Mouse (Mus musculus) urinary bladder, postnatal 14 days (tissue): ENCODE measurements around the gene 1600014C23Rik.
A peak's percentile ranks its signal among the peaks of the same experiment; 100 is the strongest.

Experiments used
- DNase-seq: peaks from one replicate; pipeline ENCODE4 v3.0.0; 2021; ENCODE audit warnings: low spot score

1600014C23Rik gene

DNA sequence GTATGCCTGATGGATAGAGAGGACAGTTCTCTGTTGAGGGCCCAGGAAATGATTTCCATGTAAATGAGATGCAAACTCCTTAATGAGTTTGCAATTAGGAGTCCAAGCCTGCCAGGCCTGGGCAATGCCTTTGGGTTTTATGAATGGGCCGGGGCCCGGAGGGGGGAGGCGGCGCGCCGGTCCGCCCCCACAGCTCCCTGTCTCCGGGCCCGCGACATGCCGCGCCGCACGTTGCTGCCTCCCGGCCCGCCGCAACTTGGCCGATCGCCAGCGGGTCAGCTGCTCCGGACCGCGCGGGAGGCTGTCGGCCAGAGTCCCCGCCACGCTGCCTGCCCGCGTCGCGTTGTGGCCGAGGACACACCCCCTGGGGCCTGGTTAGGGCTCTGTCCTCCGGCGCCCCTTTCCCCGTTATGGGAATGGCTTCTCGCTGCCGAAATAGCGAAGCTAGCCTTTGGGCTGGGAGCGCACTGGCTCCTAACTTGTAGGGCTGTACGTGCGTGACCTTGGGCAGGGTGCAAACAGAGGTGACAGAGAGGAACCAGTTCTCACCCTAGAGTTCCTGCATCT, at the start of gene 1600014C23Rik:
TSS of gene 1600014C23Rik (minus strand) at position 110 of the 567 bp plus-strand sequence.
- peak; percentile 56 for DNase-seq

DNA sequence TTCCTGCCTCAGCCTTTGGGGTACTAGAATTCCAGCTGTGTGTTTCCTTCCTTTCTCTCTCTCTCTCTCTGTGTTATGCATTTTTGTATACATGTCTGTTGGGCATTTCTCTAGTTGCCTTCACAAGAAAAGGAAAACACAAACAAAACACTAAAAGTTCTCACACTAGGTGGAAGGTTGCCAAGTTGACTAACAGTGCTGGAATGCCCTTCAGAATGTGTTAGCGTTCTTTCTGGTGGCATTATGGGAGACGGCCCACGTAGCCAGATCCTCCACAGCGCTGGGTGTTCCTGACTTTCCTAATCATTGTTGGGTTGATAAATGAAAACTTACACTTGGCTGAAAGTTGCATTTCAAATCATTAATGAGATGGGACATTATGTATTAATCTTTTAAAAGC, 44.8 kb upstream of the 1600014C23Rik start:
- no peak for DNase-seq

DNA sequence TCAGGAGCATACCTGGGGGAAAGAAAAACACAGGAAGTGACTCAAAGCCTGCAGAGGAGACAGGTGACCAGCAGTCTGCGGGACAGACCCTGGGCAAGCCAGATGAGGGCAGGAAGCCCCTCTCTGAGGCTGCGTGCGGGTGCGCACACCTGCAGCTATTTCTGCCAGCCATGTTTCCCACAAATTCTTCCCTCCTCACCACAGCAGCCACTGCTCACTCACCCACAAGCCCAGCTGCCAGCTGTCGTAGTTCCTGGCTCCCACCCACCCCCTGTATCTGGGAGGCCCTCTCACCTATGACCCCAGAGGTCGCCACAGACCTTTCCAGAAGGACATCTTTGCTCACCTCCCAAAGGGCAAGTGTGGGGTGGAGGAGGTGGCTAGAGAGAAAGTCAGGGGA, 43.8 kb upstream of the 1600014C23Rik start:
- DNase-seq, result no peak

GRCm38 (mm10) chr17:45776185-45776584, 42.5 kb upstream of the 1600014C23Rik start:
- no peak for DNase-seq

GRCm38 (mm10) chr17:45775468-45775867, 41.8 kb upstream of the 1600014C23Rik start:
- no peak for DNase-seq

- DNase-seq, result no peak
These were observed 38.9 kb upstream of the 1600014C23Rik start for GRCm38 (mm10) chr17:45772566-45772965.

- DNase-seq, result no peak
These were observed 38.5 kb upstream of the 1600014C23Rik start for GRCm38 (mm10) chr17:45772096-45772495.

DNA sequence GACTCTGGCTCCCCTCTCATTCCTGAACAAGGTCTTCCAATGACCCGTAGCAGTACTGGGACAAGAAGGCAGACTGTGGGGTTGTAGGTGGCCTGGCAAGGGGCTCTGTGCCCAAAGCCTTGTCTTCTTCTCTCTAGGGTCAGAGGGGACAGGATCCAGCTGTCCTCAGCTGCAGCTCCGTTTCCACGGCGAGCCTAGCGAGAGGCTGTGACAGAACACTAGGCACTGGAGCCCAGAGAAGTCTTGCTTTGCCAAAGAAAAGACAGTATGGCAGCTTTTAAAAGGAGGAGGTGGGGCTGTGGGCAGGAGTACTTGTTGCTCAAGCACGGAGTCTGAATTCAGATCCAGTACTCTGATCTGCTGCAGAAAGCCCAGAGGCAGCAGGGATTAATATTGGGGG, 36.8 kb upstream of the 1600014C23Rik start:
- no peak for DNase-seq

- peak; percentile 39 for DNase-seq
These were observed 36.2 kb upstream of the 1600014C23Rik start for GRCm38 (mm10) chr17:45769821-45770220.

GRCm38 (mm10) chr17:45767536-45768146, 34.0 kb upstream of the 1600014C23Rik start:
- no peak for DNase-seq

GRCm38 (mm10) chr17:45766735-45767535, 33.3 kb upstream of the 1600014C23Rik start:
- DNase-seq, result peak; percentile 86

GRCm38 (mm10) chr17:45765914-45766313, 32.3 kb upstream of the 1600014C23Rik start:
- DNase-seq, result no peak

GRCm38 (mm10) chr17:45763188-45763587, 29.5 kb upstream of the 1600014C23Rik start:
- no peak for DNase-seq

- no peak for DNase-seq
These were observed 28.3 kb upstream of the 1600014C23Rik start for GRCm38 (mm10) chr17:45761902-45762301.

- DNase-seq, result no peak
These were observed 27.5 kb upstream of the 1600014C23Rik start for GRCm38 (mm10) chr17:45760965-45761645.

- no peak for DNase-seq
These were observed 26.1 kb upstream of the 1600014C23Rik start for GRCm38 (mm10) chr17:45759751-45760150.

DNA sequence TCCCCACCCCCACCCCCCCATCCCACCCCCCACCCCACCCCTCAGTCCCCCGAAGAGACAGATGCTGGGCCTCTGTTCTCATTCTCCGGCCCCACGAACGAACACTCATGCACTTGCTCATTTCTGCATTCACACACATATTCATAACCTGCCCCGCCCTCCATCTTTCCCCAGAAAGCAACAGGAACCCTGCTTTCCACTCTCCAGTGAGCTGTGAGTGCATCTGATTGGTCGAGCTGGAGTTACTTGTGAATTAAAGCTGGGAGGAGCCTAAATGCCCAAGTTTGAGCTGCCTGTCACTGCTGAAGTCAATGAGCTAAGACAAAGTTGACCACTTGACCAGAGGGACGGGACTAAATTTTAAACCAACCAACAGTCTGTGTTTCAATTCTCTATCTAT, 25.2 kb upstream of the 1600014C23Rik start:
- DNase-seq, result no peak

GRCm38 (mm10) chr17:45757932-45758331, 24.3 kb upstream of the 1600014C23Rik start:
- DNase-seq, result no peak

GRCm38 (mm10) chr17:45756831-45757230, 23.2 kb upstream of the 1600014C23Rik start:
- no peak for DNase-seq

- DNase-seq, result no peak
These were observed 22.7 kb upstream of the 1600014C23Rik start for GRCm38 (mm10) chr17:45756391-45756790.

DNA sequence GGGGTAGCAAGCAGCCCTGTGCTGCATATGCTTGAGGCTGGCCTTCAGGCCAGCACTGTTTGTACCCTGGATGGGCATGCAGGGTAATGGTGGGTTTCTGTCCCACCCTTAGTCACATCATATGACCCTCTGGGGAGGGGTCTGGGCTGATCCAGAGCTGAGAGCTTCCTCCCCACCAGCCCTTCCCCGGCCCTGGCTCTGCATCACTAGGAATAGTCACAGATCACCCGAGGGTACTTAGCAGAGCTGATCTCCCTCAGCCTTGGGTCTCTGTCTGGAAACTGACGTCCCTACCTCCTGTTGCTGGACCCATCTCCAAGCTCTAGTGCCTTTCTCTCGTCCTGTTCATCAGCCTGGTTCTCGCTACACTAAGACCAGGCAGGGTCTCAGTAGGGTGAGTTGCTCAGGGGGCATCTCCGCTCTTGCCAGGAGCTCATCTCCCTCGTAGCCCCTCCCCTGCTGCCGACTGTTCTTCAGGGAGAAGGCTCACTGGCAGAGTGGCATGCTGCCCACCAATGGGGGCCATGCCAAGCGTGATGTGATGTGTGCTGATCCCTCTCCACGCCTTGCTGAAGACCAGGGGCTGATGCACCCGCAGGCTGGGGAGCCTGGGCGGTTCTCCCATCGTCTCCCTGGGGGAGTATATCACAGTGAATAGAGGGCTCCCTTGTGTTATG, 20.7 kb upstream of the 1600014C23Rik start:
- DNase-seq, result no peak

DNA sequence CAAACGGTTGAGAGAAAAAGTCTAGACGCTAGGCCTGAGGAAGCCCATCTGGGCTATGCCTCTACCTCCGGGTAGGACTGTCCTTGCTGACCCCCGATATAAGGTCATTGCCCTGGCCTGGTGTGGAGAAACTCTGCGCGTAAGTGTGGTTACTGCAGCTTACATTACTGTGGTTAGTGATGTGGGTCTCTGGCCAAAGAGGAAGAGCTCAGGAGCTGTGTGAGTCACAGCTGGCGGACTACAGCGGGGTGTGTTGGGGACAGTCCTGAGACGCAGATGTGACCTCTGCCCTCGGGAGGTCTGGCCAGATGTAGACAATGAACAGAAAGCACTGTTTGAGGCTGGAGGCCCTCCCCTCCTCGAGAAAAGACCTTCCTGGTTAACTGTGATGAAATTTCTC, 19.0 kb upstream of the 1600014C23Rik start:
- DNase-seq, result peak; percentile 46
